Mouse (Mus musculus) thymus, adult 2 months (tissue): ENCODE measurements at regions not wholly inside any gene's neighbourhood (a gene's known extent, or its start where the extent isn't known, plus 50 kb on each side); places are given as distances from the start of the nearest gene placed in this dataset.

Experiments used
- DNase-seq: peaks from one replicate; pipeline ENCODE4 v3.0.0; 2021
- H3K27ac ChIP-seq: fragments of 200-500 bp; 2 replicates; pipeline ENCODE4 v1.5.1; 2012; ENCODE audit warnings: low read length, control low read depth; ENCODE audit not compliant: control insufficient read depth, insufficient read depth
- H3K27me3 ChIP-seq: fragments of 200-500 bp; 2 replicates; pipeline ENCODE4 v1.6.1; 2012; ENCODE audit warnings: mild to moderate bottlenecking, low read length, moderate library complexity, mixed read lengths; ENCODE audit not compliant: control insufficient read depth, insufficient read depth
- H3K36me3 ChIP-seq: fragments of 200-500 bp; 2 replicates; pipeline ENCODE4 v1.6.1; 2012; ENCODE audit warnings: mild to moderate bottlenecking, low read length, moderate library complexity; ENCODE audit not compliant: control insufficient read depth, insufficient read depth
- H3K4me1 ChIP-seq: fragments of 200-500 bp; replicated peaks from 2 replicates; pipeline ENCODE4 v1.6.1; 2012; ENCODE audit warnings: low read length; ENCODE audit not compliant: control insufficient read depth, insufficient read depth
- H3K4me3 ChIP-seq: fragments of 200-500 bp; 2 replicates; pipeline ENCODE4 v1.5.1; 2012; ENCODE audit warnings: mild to moderate bottlenecking, low read length, control low read depth, moderate library complexity; ENCODE audit not compliant: control insufficient read depth, insufficient read depth
- CTCF ChIP-seq: fragments of 200-500 bp; IDR thresholded peaks from 2 replicates; pipeline ENCODE4 v1.5.1; 2012; ENCODE audit warnings: mild to moderate bottlenecking, control low read depth, low read length, moderate library complexity, borderline replicate concordance; ENCODE audit not compliant: control insufficient read depth, poor library complexity, insufficient read depth; ENCODE audit errors: extremely low read depth
- POLR2A ChIP-seq: fragments of 200-500 bp; IDR thresholded peaks from 2 replicates; pipeline ENCODE4 v1.6.1; 2012; ENCODE audit warnings: mild to moderate bottlenecking, low read length, control low read depth, moderate library complexity; ENCODE audit not compliant: control insufficient read depth, poor library complexity, insufficient read depth; ENCODE audit errors: extremely low read depth
- WGBS: fragments of 180-500 bp; shearing (Covaris S2); methylation state at CpG from one replicate; pipeline ENCODE4 v1.1.7; 2018; 5-methylcytosine and 5-hydroxymethylcytosine counted together

- Histone ChIP-seq H3K27ac (no peak overlapping the region), H3K36me3 (no peaks in the 10 kb centered on the region), H3K27me3 (no peaks in the 10 kb centered on the region), H3K4me3 (no peak overlapping the region), H3K4me1 (no peaks in the 10 kb centered on the region)
- no peak for DNase-seq
- WGBS, result 67% methylated on average over 6 of the region's 6 CpGs
- no peak for TF ChIP-seq POLR2A
- no peak for TF ChIP-seq CTCF
Observed at GRCm38 (mm10) chr7:135870981-135871380, 154.8 kb upstream of the Mki67 start.

- Histone ChIP-seq H3K27ac (no peak overlapping the region), H3K4me3 (no peak overlapping the region), H3K36me3 (no peaks in the 10 kb centered on the region), H3K4me1 (no peaks in the 10 kb centered on the region), H3K27me3 (no peaks in the 10 kb centered on the region)
- TF ChIP-seq CTCF (no peak), POLR2A (no peak)
- no peak for DNase-seq
- 93% methylated on average over 6 of the region's 6 CpGs for WGBS
Observed at GRCm38 (mm10) chr7:135877091-135877874, 161.1 kb upstream of the Mki67 start.

GRCm38 (mm10) chr7:135878750-135879149 lies 162.6 kb upstream of the Mki67 start:
- Histone ChIP-seq H3K27me3 (no peaks in the 10 kb centered on the region), H3K36me3 (no peaks in the 10 kb centered on the region), H3K4me3 (no peak overlapping the region), H3K27ac (no peak overlapping the region), H3K4me1 (no peaks in the 10 kb centered on the region)
- DNase-seq, result no peak
- TF ChIP-seq POLR2A (no peak), CTCF (no peak)
- WGBS, result 92% methylated on average over 3 of the region's 3 CpGs

DNA sequence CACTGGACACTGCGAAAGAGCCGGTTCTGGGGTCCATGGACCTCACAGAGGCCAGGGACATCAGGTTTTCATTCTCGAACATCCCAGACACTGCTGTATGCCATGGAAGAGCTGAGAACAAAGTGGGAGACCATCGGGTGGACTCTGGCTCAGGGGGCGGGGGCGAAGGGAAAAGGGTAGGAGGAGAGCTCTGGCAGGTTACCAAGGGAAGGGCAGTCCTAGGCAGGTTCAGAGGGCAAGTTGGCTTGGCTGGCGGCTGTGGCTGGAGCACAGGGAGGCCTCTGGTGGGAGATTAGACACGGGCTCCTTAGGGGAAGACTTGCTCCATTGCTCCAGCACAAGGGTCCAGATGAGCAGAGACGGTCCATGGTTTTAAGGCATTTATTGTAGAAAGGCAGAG lies 164.3 kb upstream of the Mki67 start:
- WGBS, result 96% methylated on average over 9 of the region's 9 CpGs
- no peaks in the 10 kb centered on the region for H3K4me1 ChIP-seq
- no peak overlapping the region for H3K4me3 ChIP-seq
- no peaks in the 10 kb centered on the region for H3K36me3 ChIP-seq
- no peak overlapping the region for H3K27ac ChIP-seq
- no peak for TF ChIP-seq POLR2A
- no peak for TF ChIP-seq CTCF
- no peaks in the 10 kb centered on the region for H3K27me3 ChIP-seq
- DNase-seq, result no peak

- Histone ChIP-seq H3K27me3 (no peaks in the 10 kb centered on the region), H3K4me3 (no peak overlapping the region), H3K4me1 (no peaks in the 10 kb centered on the region), H3K36me3 (no peaks in the 10 kb centered on the region), H3K27ac (no peak overlapping the region)
- TF ChIP-seq POLR2A (no peak), CTCF (no peak)
- DNase-seq, result no peak
- 96% methylated on average over 4 of the region's 4 CpGs for WGBS
Observed at GRCm38 (mm10) chr7:135882306-135882705, 166.1 kb upstream of the Mki67 start.

DNA sequence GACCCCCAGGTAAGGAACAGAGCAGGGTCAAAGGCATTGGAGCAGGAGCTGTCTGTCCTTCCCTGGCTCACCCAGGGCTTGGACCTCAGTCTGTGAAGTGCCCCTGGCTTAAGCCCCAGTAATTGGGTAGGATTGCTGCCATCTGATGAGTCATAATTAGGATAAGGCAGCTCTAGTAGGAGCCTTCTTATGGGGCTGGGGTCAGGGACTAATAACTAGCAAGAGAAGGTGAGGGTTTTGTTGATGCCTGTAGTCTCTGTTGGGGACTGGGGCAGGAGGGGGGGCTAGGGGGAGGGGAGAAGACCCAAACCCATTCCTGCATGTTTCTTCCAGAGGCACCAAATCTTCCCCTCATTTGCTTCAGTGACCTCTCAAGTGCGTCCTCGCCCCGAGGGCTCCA lies 172.4 kb upstream of the Mki67 start:
- TF ChIP-seq CTCF (no peak), POLR2A (no peak)
- Histone ChIP-seq H3K4me3 (no peak overlapping the region), H3K27ac (no peak overlapping the region), H3K36me3 (no peaks in the 10 kb centered on the region), H3K27me3 (no peaks in the 10 kb centered on the region), H3K4me1 (no peaks in the 10 kb centered on the region)
- 73% methylated on average over 3 of the region's 3 CpGs for WGBS
- DNase-seq, result no peak
